Mouse (Mus musculus): ENCODE data around the gene Il22ra2.
A peak's percentile ranks its signal among the peaks of the same experiment; 100 is the strongest.

Gene Il22ra2

DNA sequence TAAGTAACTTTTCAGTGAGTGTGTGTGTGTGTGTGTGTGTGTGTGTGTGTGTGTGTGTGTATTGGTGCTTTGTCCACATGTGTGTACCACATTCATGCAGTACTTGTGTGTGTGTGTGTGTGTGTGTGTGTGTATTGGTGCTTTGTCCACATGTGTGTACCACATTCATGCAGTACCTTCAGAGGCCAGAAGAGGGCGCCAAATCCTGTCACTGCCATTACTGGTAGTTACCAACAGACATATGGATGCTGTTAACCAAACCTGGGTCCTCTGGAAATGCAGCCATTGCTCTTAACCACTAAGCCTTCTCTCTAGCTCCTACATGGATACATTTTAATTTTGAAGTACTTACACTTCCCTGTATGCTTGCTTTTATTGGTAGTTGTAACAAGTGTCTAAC lies 20.3 kb upstream of the Il22ra2 start:
- DNase-seq (ENCODE audit: low spot score), result peak; percentile 13

DNA sequence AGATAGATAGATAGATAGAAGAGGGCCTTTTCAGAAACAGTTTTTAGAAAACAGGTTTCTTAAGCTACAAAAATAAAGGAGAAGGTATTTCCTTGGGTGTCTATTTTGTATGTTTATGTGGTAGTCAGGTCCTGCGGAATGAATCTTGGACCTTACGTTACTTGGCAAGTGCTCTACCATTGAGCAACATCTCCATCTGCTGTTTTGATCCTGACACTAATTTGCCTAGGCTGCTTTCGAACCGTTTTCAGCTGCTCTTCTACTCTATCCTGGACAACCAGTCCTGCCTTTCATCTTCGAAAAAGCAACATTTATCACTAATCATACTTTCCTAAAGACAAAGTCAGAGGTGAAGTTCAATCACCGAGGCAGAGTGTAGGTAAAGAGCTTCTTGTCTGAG lies 18.6 kb upstream of the Il22ra2 start:
- no peak for DNase-seq (ENCODE audit: low spot score)

DNA sequence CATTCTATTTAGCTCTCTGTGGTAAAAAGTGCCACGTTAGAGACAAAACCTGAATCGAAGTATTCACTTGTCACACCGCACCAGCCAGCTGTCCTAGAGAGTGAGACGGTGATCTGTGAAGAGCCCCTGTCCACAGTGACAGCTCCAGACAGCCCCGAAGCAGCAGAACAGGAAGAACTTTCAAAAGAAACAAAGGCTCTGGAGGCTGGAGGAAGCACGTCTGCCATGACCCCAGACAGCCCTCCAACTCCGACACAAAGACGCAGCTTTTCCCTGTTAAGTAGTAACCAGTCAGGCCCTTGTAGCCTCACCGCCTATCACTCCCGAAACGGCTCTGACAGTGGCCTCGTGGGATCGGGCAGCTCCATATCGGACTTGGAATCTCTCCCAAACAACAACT lies 12.7 kb upstream of the Il22ra2 start:
- peak; percentile 49 for DNase-seq (ENCODE audit: low spot score)

DNA sequence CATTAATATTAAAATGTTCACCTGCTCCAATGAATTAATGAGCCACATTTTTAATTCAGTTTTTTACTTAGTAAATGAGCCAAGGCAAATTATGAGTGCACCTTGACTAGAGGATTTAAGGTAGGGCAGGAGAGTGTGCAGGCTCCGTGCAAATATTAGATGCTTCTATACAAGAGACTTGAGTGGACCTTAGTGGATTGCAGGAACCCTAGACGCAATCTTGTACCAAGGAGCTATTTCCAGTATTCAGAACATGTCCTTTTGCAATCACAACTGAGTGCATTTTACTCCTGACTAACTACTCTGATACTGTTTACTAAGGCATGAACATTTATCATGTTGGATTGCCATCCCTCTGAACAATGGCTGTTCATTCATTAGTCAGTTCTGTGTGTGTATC lies 10.2 kb upstream of the Il22ra2 start:
- DNase-seq (ENCODE audit: low spot score), result no peak

DNA sequence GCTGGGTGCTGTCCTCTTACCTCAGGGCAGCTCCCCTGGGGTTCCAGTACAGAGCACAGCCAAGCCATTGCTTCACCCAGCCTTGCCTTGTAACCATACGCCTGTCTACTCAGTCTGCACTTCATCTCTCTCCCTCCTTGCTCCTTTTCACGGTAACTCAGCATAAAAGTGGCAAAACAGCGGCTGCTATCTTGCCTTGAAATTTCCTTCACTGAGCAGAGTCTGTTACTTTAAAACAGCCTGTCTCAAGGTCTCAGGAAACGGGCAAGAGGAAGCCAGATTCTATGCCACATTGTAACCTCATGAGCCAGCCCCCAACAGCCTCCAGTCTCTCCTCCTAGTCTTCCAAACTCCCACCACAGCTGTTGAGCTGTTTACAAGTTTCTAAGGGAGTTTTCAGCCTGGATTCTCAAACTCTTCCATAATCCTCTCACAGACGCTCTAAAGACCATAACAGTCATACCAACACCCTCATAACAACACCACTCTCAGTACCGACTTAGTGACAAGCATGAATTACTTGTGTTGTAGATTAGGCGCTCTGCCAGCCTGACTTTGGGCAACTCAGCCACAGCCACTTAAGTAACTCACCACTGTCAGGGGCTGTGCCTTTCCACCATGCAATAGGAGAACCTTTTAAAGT lies 8.6 kb upstream of the Il22ra2 start:
- DNase-seq (ENCODE audit: low spot score), result no peak

DNA sequence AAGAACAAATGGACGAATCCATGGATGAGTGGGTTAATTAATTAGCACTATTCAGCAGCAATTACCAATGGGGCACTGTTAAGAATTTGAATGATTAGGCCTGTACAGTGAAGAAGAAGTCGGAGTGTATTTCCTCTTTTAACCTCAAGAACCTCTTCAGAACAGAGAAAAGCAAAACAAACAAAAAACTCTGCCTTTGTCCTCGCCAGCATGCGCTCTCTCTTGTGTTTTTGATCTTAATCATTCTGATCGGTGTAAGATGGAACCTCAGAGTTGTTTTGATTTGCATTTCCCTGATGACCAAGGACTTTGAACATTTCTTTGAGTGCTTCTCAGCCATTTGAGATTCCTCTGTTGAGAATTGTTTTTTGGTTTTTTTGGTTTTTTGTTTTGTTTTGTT lies 2.1 kb upstream of the Il22ra2 start:
- no peak for DNase-seq (ENCODE audit: low spot score)

DNA sequence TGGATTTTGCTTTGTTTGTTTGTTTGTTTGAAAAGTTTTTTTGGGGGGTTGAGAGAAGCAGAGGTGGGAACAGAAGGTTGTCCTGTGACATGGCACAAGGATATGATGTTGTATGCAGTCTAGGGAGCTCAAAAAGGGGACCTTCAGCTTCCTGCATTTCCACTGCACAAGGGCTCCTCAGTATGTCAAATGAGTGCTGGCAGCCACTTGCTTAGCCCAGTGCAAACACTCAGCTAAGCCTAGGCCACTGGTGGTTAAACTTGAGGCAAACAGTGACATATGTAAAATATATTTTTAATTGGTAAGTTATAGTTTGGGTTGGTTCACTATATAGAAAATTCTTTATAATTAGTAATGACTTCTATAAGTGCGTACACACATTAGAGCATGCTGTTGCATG lies 2.8 kb downstream of the Il22ra2 start:
- DNase-seq (ENCODE audit: low spot score), result no peak

DNA sequence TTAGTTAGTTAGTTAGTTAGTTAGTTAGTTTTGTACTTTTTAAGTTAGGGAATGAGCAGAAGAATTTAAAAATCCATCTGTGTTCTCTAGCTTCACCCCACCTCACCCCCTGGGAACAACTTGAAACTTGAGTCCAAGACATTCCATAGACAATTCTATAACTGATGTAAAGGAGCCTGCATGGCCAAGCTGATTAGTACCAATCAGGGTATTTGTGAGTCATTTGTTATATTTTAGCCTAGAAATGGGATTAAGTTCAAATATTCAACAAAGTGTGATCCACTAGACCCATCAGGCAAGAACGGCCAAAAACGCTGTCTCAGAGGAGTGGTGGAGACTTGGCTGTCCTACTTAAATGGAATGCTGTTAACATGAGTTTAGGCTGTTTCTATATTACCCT lies 5.5 kb downstream of the Il22ra2 start:
- no peak for DNase-seq (ENCODE audit: low spot score)

DNA sequence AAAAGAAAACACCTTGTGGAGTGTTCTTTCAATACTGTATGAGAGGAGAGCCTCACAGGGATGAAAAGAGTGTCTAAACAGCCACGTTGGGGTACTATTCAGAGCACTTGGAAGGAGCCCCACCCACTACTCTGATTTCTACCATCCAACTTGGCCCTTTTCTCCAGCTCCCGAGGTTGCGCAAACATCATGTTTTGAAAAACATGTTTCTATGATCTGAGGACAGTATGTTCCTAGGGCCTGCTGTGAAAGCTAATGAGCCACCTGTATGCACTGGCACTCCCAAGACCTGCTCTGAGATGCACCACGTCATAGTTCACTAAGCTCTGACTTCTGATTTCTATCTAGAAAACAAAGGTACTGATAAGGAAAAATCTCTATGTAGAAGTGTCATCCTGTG lies 6.0 kb downstream of the Il22ra2 start:
- no peak for DNase-seq (ENCODE audit: low spot score)

DNA sequence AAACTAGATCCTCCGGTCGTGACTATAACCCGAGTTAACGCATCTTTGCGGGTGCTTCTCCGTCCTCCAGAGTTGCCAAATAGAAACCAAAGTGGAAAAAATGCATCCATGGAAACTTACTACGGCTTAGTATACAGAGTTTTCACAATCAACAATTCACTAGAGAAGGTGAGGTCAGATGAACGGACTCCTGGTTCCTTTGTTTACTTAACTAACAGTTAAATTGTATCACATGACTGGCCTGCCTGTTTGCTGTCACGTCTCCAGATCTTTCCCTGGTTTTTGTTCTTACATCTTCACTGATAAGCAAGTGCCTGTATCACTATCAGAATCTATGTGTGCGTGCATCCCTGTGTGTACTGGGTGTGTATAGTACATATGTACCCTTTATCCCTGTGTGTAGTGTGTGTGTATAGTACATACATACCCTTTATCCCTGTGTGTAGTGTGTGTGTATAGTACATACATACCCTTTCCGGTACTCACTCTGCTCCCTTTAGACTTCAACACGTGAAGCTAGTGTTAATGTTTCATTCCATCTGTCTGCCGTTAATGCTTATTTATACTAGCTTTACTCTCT lies 9.9 kb downstream of the Il22ra2 start:
- DNase-seq (ENCODE audit: low spot score), result no peak

DNA sequence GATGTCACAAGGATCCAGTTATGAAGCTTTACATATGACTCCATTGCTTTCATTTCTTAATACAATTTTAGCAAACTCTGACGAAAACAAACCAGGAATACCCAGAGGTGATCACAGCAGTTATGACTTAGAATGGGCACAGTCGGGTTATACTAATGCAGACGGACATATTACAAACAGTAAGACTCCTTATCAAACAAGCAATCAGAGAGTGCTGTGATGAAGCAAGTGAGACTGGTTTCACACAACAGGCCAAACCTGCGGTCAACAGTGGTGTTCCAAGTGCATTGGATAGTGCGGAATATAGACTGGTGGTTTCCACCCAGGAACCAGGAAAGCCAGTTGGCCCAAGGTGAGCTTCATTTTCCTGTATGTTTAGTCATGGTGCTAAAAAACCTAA lies 17.1 kb downstream of the Il22ra2 start:
- no peak for DNase-seq (ENCODE audit: low spot score)

DNA sequence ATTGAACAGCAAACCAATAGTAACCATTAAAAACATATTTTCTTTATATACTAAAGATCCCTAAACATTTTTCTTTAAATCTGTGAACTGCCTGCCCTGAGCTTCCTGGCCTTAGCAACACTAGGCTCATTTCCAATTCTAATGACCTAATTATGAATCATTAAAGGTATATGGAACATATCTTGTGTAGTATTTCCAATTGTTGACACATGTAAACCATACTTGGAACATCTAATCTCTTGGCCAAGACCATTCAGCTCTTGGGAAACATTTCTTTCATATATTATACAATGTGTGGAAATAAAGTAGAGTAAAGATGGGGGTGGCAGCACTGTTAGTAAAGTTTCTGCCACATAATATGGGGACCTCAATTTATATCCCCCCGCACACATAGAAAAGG lies 17.8 kb downstream of the Il22ra2 start:
- no peak for DNase-seq (ENCODE audit: low spot score)

DNA sequence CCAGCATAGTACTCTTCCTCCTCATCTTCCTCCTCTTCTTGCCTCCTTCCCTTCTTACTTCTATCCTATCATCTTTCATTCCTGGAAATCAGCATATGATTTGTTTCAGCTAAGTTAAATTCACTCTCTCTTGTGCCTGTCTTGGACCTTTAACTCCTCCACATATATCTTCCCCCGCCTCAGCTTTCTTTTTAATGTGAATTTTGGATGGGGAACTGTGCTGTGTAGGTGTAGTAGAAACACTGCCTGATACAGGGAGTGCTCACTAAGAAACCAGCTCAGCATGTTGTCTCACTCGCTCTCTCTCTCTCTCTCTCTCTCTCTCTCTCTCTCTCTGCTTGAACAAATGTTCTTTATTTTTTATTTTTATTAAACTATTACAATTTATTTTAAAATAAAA lies 23.3 kb downstream of the Il22ra2 start:
- DNase-seq (ENCODE audit: low spot score), result no peak

DNA sequence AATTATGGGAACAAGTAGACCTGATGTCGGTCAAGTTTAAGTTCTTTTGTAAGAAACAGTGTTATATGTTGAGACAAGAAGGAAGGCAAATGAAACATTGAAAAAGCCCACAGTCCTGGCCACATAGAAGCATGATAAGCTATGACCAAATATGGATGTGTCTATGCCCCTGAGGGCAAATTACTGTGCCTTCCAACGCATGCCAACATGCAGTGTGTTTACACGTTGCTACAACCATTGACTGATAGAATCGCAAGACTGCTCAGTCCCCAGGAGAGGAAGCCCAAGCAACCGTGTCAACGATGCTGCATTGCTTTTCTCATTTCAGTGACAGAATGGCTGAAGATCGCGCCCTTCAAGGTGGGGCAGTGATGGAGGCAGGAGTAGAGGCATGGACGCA lies 35.6 kb downstream of the Il22ra2 start:
- DNase-seq (ENCODE audit: low spot score), result no peak

DNA sequence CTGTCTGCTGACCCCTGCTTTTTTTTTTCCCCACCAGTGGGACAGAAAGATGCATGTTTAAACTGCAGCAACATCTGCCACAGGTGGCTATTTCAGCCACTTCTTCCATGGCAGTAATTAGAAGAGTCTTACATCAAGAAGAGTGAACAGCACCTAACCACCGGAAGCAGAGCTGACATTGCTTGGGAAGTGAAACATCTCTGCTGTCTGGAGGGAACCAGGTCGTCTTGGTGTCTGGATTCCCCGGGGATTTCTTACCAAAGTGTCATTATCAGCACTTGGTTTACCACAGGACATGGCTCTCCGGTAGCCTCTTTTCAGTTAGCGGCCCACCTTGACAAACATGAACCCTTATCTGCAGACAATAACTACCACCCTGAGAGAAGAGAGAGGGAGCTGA lies 38.2 kb downstream of the Il22ra2 start:
- DNase-seq (ENCODE audit: low spot score), result no peak

DNA sequence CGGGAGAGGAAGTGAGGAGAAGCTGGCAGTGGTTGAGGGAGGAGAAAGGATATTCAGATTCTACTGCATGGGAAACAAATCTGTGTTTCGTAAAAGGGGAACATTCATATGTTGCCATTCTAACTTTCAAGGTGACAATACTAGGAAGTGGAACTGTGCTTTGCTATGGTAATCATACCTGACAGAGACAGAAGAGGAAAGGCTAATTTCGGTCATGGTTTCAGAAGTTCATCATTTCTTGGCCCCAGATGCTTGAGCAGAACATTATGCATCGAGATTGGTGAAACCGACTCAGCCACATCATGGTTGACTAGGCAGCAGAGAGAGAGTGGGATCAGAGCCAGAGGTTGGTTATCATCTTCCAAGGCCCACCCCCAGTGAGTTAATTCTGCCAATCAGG lies 47.2 kb downstream of the Il22ra2 start:
- no peak for DNase-seq (ENCODE audit: low spot score)

DNA sequence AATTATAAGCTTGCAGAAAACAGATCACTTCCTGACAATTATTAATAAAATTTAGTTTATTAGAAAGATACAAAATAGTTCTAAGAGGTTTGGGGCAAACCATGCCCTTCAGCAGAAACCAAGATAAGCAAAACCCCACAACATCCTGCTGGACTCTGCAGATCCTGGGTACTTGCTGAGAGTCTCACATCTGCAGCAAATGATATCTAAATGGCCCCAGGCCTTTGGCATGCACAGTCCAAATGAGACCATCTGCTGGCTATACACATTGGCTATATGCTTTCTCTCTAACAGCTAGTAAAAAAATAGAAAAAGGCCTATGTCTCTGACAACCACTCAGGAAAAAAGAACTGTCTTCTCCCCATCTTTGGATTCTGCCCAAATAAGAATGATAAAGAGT lies 50.2 kb downstream of the Il22ra2 start:
- DNase-seq (ENCODE audit: low spot score), result no peak

DNA sequence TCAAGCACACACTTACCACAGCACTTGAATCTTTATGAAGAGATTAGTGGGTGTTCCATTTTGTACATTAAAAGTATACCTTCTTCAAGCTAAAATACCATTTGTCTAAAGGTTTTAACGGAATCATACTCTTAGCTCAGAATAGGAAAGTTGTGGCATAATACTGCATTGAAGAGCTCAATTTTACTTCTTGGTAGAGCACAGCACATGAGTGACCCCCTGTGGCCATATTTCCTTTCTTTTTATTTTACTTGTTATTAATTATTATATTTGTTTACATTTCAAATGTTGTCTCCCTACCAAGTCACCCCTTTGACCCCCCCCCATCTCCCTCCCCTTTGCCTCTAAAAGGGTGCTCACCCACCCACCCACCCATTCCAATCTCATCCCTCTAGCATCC lies 51.3 kb downstream of the Il22ra2 start:
- no peak for DNase-seq (ENCODE audit: low spot score)

Measured in embryo, embryonic 10 days (tissue).